Mouse (Mus musculus) ovary, postnatal 36 days (tissue): ENCODE data around the gene Irf5.
"Not testable (repeated sequence)": the region's sequence is repeated elsewhere in the genome, so short reads cannot be mapped to it uniquely, and the experiment has no call there.

ENCODE experiments used
- DNase-seq: peaks from one replicate; pipeline ENCODE4 v3.0.0; 2022; ENCODE audit warnings: low spot score, mixed read lengths

Irf5 gene

GRCm38 (mm10) chr6:29527361-29528164 lies 1.1 kb downstream of the Irf5 start:
- DNase-seq, result no peak

GRCm38 (mm10) chr6:29528165-29528505 lies 1.7 kb downstream of the Irf5 start:
- DNase-seq, result no peak

- no peak for DNase-seq
Measured at GRCm38 (mm10) chr6:29528561-29529443, 2.4 kb downstream of the Irf5 start.

GRCm38 (mm10) chr6:29529444-29529820 lies 3.0 kb downstream of the Irf5 start:
- no peak for DNase-seq

- DNase-seq, result no peak
Measured at GRCm38 (mm10) chr6:29530050-29530449, 3.6 kb downstream of the Irf5 start.

- peak; percentile 83 for DNase-seq
Measured at GRCm38 (mm10) chr6:29535316-29535715, 8.9 kb downstream of the Irf5 start.

GRCm38 (mm10) chr6:29536651-29537193 lies 10.3 kb downstream of the Irf5 start:
- DNase-seq, result no peak

GRCm38 (mm10) chr6:29537221-29537620 lies 10.8 kb downstream of the Irf5 start:
- no peak for DNase-seq

GRCm38 (mm10) chr6:29539502-29539901 lies 13.1 kb downstream of the Irf5 start:
- no peak for DNase-seq

- no peak for DNase-seq
Measured at GRCm38 (mm10) chr6:29540223-29540622, 13.8 kb downstream of the Irf5 start.

GRCm38 (mm10) chr6:29540956-29541355 lies 14.5 kb downstream of the Irf5 start:
- no peak for DNase-seq

- no peak for DNase-seq
Measured at GRCm38 (mm10) chr6:29545611-29546010, 19.2 kb downstream of the Irf5 start.

GRCm38 (mm10) chr6:29547582-29547981 lies 21.2 kb downstream of the Irf5 start:
- no peak for DNase-seq

GRCm38 (mm10) chr6:29548086-29548485 lies 21.7 kb downstream of the Irf5 start:
- no peak for DNase-seq

GRCm38 (mm10) chr6:29552526-29552925 lies 26.1 kb downstream of the Irf5 start:
- DNase-seq, result no peak

- no peak for DNase-seq
Measured at GRCm38 (mm10) chr6:29557112-29557511, 30.7 kb downstream of the Irf5 start.

- not testable (repeated sequence) for DNase-seq
Measured at GRCm38 (mm10) chr6:29576388-29576787, 50.0 kb downstream of the Irf5 start.

GRCm38 (mm10) chr6:29580770-29581169 lies 54.3 kb downstream of the Irf5 start:
- no peak for DNase-seq

- no peak for DNase-seq
Measured at GRCm38 (mm10) chr6:29581202-29581601, 54.8 kb downstream of the Irf5 start.
